Comparison of ENCODE assay signal across 23 mouse cellular contexts in the genomic region with DNA sequence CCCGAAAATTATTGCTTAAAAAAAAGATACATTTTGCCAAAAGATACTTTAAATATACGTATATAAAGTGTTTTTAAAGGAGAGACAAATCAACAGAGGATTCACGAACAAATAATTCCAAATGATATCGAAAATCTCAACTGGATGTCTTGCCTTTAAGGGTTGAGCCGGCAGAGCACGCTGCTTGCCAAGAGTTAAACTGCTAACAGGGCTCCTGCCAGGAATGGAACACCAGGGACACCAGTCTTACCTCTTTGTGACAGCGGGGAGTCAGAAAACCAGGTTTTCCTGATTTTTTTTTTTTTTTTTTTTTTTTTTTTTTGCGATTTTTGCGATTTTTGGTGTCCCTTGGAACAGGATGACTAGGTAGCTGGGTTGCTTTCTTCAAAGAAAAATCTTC. TPM values are rescaled to one million over a fixed set of nuclear protein-coding genes. Genes with fewer than 3 reads are reported as not detected.
DNase-seq lines count a peak whose midpoint lies in the region; ATAC-seq lines count a peak whose summit lies in the region.
"Had no signal": no experiment of that assay in that cellular context is flagged by ENCODE, and none has a peak within 500 bp of the region (broad histone marks: within the 10 kb centered on the region; RNA-seq: fewer than 3 reads in every experiment).

No protein-coding gene starts in this region.

- H3K4me2 ChIP-seq in forebrain, embryonic 15.5 days (replicated peaks), result peak overlapping the region; percentile 28
- H3K4me2 ChIP-seq in hindbrain, embryonic 13.5 days, result peak overlapping the region; percentile 62
- peak overlapping the region; percentile 53; the same call in 1 of the 2 replicates for H3K4me2 ChIP-seq in neural tube, embryonic 12.5 days (replicated peaks)
- H3K4me2 ChIP-seq: limb, embryonic 12.5 days; stomach, embryonic 15.5 days had no signal

- peaks cover 16% of the 10 kb centered on the region for H3K27me3 ChIP-seq in forebrain, embryonic 15.5 days
- peaks cover 100% of the 10 kb centered on the region for H3K27me3 ChIP-seq in forebrain, embryonic 10.5 days (ENCODE audit: poor library complexity, severe bottlenecking)
- H3K27me3 ChIP-seq in hindbrain, embryonic 13.5 days, result peaks cover 62% of the 10 kb centered on the region
- H3K27me3 ChIP-seq in neural tube, embryonic 12.5 days (replicated peaks), result peaks cover 59% of the 10 kb centered on the region

- peak overlapping the region; percentile 11; the same call in 1 of the 2 replicates for H3K4me3 ChIP-seq in forebrain, embryonic 15.5 days
- no peak overlapping the region for H3K4me3 ChIP-seq in forebrain, embryonic 10.5 days
- H3K4me3 ChIP-seq in hindbrain, embryonic 13.5 days, result peak overlapping the region; percentile 25
- no peak overlapping the region for H3K4me3 ChIP-seq in neural tube, embryonic 12.5 days
- H3K4me3 ChIP-seq: heart, embryonic 10.5 days; left cerebral cortex, adult 2 months; limb, embryonic 12.5 days; stomach, embryonic 15.5 days had no signal

- no peaks in the 10 kb centered on the region for H3K36me3 ChIP-seq in forebrain, embryonic 15.5 days
- H3K36me3 ChIP-seq in forebrain, embryonic 10.5 days (replicated peaks), result no peaks in the 10 kb centered on the region
- no peaks in the 10 kb centered on the region for H3K36me3 ChIP-seq in hindbrain, embryonic 13.5 days
- H3K36me3 ChIP-seq in neural tube, embryonic 12.5 days, result no peaks in the 10 kb centered on the region
- H3K36me3 ChIP-seq: heart, embryonic 10.5 days; limb, embryonic 12.5 days; stomach, embryonic 15.5 days had no signal

- ATAC-seq in forebrain, embryonic 15.5 days (replicated peaks), result no peak
- no peak for ATAC-seq in hindbrain, embryonic 13.5 days (ENCODE audit: low FRiP score)
- no peak for ATAC-seq in neural tube, embryonic 12.5 days (ENCODE audit: low FRiP score, low read depth)

- WGBS in forebrain, embryonic 15.5 days, result 2% methylated on average over 9 of the region's 9 CpGs
- WGBS in forebrain, embryonic 10.5 days, result 2% methylated on average over 9 of the region's 9 CpGs
- under 1% methylated on average over 9 of the region's 9 CpGs for WGBS in hindbrain, embryonic 13.5 days
- WGBS in neural tube, embryonic 12.5 days, result 4% methylated on average over 9 of the region's 9 CpGs

- no peaks in the 10 kb centered on the region for H3K9me3 ChIP-seq in forebrain, embryonic 15.5 days
- no peaks in the 10 kb centered on the region for H3K9me3 ChIP-seq in forebrain, embryonic 10.5 days
- H3K9me3 ChIP-seq in hindbrain, embryonic 13.5 days, result no peaks in the 10 kb centered on the region
- no peaks in the 10 kb centered on the region for H3K9me3 ChIP-seq in neural tube, embryonic 12.5 days
- H3K9me3 ChIP-seq: heart, embryonic 10.5 days; limb, embryonic 12.5 days; stomach, embryonic 15.5 days had no signal

- no peak overlapping the region for H3K9ac ChIP-seq in forebrain, embryonic 15.5 days (replicated peaks)
- H3K9ac ChIP-seq in hindbrain, embryonic 13.5 days, result no peak overlapping the region
- H3K9ac ChIP-seq in neural tube, embryonic 12.5 days, result no peak overlapping the region
- H3K9ac ChIP-seq: limb, embryonic 12.5 days; liver, embryonic 14.5 days; stomach, embryonic 15.5 days had no signal

- DNase-seq in forebrain, embryonic 10.5 days (ENCODE audit: extremely low spot score, low spot score), result no peak
- peak; percentile 21 for DNase-seq in embryo, embryonic 10.5 days (ENCODE audit: low spot score)
- DNase-seq in kidney, postnatal 10 days, result no peak
- no peak for DNase-seq in gastrocnemius, adult 8-10 months (ENCODE audit: low spot score in 2 of 2)
- DNase-seq: B cell, adult 2 months; cerebellum, adult 11 months; cerebellum, postnatal 36 days; gastrocnemius, postnatal 36 days; heart, postnatal 36 days; kidney, adult 2 months; lung, postnatal 10 days; spleen, adult 18-20 months had no signal

- H3K4me1 ChIP-seq in forebrain, embryonic 15.5 days, result peaks cover 25% of the 10 kb centered on the region
- peaks cover 44% of the 10 kb centered on the region for H3K4me1 ChIP-seq in forebrain, embryonic 10.5 days
- peaks cover 19% of the 10 kb centered on the region for H3K4me1 ChIP-seq in hindbrain, embryonic 13.5 days (replicated peaks)
- 0 out of 2 replicates have a peak, but pooled peaks cover 5% of the 10 kb centered on the region for H3K4me1 ChIP-seq in neural tube, embryonic 12.5 days

- 0 out of 2 replicates have a peak overlapping the region, but pooled peaks have one; percentile 37 for H3K27ac ChIP-seq in forebrain, embryonic 15.5 days (replicated peaks)
- H3K27ac ChIP-seq in forebrain, embryonic 10.5 days, result no peak overlapping the region
- peak overlapping the region; percentile 78 for H3K27ac ChIP-seq in hindbrain, embryonic 13.5 days
- no peak overlapping the region for H3K27ac ChIP-seq in neural tube, embryonic 12.5 days
- H3K27ac ChIP-seq: heart, embryonic 10.5 days; left cerebral cortex, adult 2 months; limb, embryonic 12.5 days; liver, embryonic 14.5 days; stomach, embryonic 15.5 days had no signal

RNA-seq across cellular contexts. Expression of a gene that starts 6.5 kb away (rescaled TPM):
- polyA plus RNA-seq in forebrain, embryonic 15.5 days (2015; fragmentation: Nextera tagmentation; extraction: Ambion mirVana), result 44.8 and 46.1 TPM in 2 replicates
- 3.5 and 6.9 TPM in 2 replicates for polyA plus RNA-seq in forebrain, embryonic 10.5 days (2016; fragmentation: Nextera tagmentation; extraction: Ambion mirVana)
- polyA plus RNA-seq in hindbrain, embryonic 13.5 days (2015; fragmentation: Nextera tagmentation; extraction: Ambion mirVana), result 78.6 and 80.9 TPM in 2 replicates
- 49.9 and 52.7 TPM in 2 replicates for polyA plus RNA-seq in neural tube, embryonic 12.5 days (2016; fragmentation: Nextera tagmentation; extraction: Ambion mirVana)
- total RNA-seq in gastrocnemius, adult 8-10 months (2022), result not detected
- total RNA-seq: gastrocnemius, postnatal 36 days; heart, postnatal 36 days; megakaryocyte-erythroid progenitor cell, adult 5-6 weeks; neutrophil, adult 5-6 weeks had no signal
- polyA plus RNA-seq: heart, embryonic 10.5 days; kidney, adult 2 months; large intestine, adult 2 months; liver, embryonic 14.5 days had no signal

Comparison
In these comparisons a context has a peak if more than half of its experiments do, and no peak if none do; other contexts are left out.
1. H3K27ac ChIP-seq: peak in forebrain, embryonic 15.5 days (single experiment) and hindbrain, embryonic 13.5 days (single experiment); none in forebrain, embryonic 10.5 days (single experiment) and neural tube, embryonic 12.5 days (single experiment).
2. H3K4me3 ChIP-seq: peak in forebrain, embryonic 15.5 days (single experiment) and hindbrain, embryonic 13.5 days (single experiment); none in forebrain, embryonic 10.5 days (single experiment) and neural tube, embryonic 12.5 days (single experiment).
3. Peak in every context shown above with its lines, with median percentiles within 50 percentile points of each other: H3K4me2 ChIP-seq.